Mouse (Mus musculus): ENCODE data around the gene Mcl1.
"Not testable (repeated sequence)": the region's sequence is repeated elsewhere in the genome, so short reads cannot be mapped to it uniquely, and the experiment has no call there.

The Mcl1 gene

GRCm38 (mm10) chr3:95650276-95651032 lies 8.1 kb upstream of the Mcl1 start:
- no peak for ATAC-seq (ENCODE audit: low TSS enrichment)

- no peak for ATAC-seq (ENCODE audit: low TSS enrichment)
These were observed 7.6 kb upstream of the Mcl1 start for GRCm38 (mm10) chr3:95651033-95651373.

DNA sequence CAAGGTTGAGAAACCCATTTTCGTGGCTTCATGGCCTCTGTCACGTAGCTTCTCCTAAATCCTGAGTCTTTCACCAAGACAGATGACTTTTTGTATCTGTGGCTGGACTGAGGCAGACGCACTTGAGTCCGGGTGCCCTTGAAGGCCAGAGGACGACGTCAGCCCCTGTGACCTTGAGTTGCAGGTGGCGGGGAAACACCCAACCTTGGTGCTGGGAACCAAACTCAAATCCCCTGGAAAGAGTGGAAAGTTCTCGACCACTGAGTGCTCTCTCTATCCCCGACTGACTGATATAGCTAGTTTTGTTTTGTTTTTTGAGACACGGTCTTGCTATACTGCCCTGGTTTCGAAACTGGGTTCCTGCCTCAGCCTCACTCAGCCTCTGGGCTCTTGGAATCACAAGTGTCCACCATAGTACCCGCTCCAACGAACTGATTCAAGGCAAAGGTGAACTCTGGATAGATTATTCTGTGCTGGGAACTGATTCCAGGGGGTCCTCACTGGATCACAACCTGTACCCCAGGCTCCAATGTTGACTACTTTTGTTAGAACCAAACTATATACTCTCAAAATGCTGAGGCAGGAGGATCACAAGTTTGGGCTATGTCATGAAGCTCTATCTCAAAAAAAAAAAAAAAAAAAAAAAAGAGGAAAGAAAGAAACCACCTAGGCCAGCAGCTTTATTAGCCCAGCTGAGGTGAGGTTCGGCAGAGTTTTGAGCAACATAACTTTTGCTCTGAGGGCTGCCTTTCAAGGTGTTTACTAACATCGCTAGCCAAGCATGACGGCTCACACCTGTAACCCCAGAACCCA lies 7.0 kb upstream of the Mcl1 start:
- ATAC-seq (ENCODE audit: low TSS enrichment): no peak

GRCm38 (mm10) chr3:95652204-95652811 lies 6.3 kb upstream of the Mcl1 start:
- ATAC-seq (ENCODE audit: low TSS enrichment): no peak

GRCm38 (mm10) chr3:95652871-95653270 lies 5.7 kb upstream of the Mcl1 start:
- ATAC-seq (ENCODE audit: low TSS enrichment): no peak

- ATAC-seq (ENCODE audit: low TSS enrichment): peak; percentile 26
These were observed 5.0 kb upstream of the Mcl1 start for GRCm38 (mm10) chr3:95653473-95654034.

DNA sequence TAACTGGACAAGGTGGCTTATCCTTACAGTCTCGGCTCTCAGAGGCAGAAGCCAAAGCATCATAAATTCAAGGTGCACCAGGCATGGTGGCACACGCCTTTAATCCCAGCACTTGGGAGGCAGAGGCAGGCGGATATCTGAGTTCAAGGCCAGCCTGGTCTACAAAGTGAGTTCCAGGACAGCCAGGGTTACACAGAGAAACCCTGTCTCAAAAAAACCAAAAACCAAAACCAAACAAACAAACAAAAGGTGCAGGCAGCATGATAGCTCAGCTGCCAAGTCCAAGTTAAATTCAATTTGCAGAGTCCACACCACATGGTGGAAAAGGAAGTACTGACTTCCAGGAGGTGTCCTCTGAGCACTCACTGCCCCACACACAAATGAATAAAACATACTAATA lies 4.2 kb upstream of the Mcl1 start:
- not testable (repeated sequence) for ATAC-seq (ENCODE audit: low TSS enrichment)

DNA sequence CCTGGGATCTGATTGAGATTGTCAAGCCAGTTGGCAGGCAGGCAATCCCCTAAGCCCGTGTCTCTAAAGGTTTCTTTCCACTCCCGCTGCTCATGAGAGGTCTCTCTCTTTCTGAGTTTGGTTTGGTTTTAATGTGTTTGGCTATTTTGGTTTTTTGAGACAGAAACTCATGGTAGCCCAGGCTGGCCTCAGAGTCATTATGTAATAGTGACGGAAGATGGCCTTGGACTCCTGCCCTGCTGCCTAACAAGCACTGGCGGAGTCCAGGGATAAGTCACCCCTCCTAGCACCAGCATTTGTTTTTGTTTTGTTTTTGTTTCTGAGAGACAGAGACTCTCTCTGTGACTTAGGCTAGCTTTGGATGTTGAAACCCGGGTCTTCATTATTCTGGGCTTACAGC lies 3.2 kb upstream of the Mcl1 start:
- no peak for ATAC-seq (ENCODE audit: low TSS enrichment)

DNA sequence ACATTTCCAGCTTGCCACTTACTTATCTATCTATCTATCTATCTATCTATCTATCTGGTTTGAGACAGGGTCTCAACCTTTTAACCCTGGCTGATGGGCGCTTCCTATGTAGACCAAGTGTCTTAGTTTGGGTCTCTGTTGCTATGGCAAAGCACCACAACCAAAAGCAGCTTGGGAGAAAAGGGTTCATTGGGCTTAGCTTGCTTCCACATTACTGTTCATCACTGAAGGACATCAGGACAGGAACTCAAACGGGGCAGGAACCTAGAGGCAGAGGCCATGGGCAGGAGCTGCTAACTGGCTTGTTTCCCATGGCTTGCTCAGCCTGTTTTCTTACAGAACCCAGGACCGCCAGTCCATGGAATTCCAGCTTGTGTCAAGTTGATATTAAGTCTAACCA lies 1.5 kb upstream of the Mcl1 start:
- no peak for ATAC-seq (ENCODE audit: low TSS enrichment)

GRCm38 (mm10) chr3:95657711-95658110 lies 877 bp upstream of the Mcl1 start:
- ATAC-seq (ENCODE audit: low TSS enrichment): no peak

DNA sequence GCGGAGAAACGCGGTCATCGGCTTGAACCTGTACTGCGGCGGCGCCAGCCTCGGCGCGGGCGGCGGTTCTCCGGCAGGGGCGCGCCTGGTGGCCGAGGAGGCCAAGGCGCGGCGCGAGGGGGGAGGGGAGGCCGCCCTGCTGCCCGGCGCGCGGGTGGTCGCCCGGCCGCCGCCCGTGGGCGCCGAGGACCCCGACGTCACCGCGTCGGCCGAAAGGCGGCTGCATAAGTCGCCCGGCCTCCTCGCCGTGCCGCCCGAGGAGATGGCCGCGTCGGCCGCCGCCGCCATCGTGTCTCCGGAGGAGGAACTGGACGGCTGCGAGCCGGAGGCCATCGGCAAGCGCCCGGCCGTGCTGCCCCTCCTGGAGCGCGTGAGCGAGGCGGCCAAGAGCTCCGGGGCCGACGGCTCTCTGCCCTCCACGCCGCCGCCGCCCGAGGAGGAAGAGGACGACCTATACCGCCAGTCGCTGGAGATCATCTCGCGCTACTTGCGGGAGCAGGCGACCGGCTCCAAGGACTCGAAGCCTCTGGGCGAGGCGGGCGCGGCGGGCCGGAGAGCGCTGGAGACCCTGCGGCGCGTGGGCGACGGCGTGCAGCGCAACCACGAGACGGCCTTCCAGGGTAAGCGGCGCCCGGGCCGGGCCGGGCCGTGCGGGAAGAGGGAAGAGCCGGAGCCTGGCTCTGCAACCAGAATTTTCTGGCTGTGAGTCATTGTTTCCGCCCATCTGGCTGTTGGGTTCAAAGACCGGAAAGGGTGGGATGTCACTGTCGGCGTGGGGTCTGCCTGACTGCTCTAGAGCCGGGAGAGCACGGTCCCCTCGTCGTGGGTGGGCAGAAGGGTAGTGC lies 502 bp downstream of the Mcl1 start:
- peak; percentile 51 for ATAC-seq (ENCODE audit: low TSS enrichment)

- ATAC-seq (ENCODE audit: low TSS enrichment): no peak
These were observed 1.4 kb downstream of the Mcl1 start for GRCm38 (mm10) chr3:95659948-95660347.

GRCm38 (mm10) chr3:95660788-95661478 lies 2.3 kb downstream of the Mcl1 start:
- no peak for ATAC-seq (ENCODE audit: low TSS enrichment)

DNA sequence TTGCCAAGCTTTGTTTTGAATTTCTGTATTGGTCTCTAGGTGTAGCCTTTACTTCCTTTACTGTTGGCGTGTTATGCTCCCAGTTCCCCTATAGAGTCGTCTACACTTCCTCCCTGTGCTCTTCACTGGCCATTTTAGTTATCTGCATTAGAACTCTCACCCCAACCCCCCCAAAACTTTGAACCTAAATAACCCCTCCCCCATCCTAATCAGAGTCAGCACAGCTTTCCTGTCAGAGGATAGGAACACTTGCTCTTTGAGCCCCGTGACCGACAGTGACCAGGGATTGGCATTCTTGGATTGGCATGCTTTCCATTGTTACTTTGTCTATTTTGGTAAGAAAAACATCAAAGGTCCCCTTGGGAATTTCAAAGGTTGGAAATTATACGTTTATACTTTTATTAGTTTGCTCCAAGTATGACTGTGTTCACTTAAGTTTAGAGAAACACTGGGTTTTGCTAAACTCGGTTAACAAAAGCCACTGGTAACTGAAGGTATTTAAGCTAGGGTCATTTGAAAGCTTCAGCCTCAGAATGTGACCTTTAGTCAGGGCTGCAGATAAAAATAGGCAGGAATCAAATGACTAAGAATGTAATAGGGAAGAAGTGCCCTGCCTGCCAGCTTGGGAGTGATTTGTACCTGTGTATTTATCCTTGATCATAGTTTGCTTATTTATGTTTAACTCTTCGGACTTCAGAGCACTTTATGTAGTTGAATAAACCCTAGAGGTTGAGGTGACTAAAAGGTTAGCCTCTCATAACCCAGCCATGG lies 3.5 kb downstream of the Mcl1 start:
- no peak for ATAC-seq (ENCODE audit: low TSS enrichment)

GRCm38 (mm10) chr3:95662724-95663449 lies 4.3 kb downstream of the Mcl1 start:
- ATAC-seq (ENCODE audit: low TSS enrichment): no peak

- no peak for ATAC-seq (ENCODE audit: low TSS enrichment)
These were observed 4.9 kb downstream of the Mcl1 start for GRCm38 (mm10) chr3:95663486-95663885.

- no peak for ATAC-seq (ENCODE audit: low TSS enrichment)
These were observed 5.5 kb downstream of the Mcl1 start for GRCm38 (mm10) chr3:95663969-95664608.

GRCm38 (mm10) chr3:95664940-95665352 lies 6.4 kb downstream of the Mcl1 start:
- ATAC-seq (ENCODE audit: low TSS enrichment): no peak

All from frontal cortex, adult (tissue).